Mouse (Mus musculus): ENCODE data around the gene Serpina9.

DNA sequence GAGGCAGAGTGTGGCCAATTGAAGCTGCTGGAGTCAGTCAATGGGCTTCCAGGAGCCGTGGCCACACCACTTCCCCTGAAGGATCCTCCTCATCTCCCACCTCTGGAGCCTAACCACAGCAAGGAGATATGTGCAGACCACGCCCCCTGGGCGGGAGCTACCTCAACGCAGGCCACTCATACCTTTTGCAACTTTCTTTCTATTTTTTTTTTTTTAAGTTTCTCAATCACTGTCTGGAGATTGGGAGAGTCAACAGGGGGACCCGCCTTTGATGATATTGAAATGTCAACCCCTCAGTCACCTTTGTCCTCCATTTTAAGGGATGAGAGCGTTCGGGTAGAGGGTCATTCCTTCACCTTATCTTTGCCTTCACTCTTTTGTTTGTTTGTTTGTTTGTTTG, 30.8 kb upstream of the Serpina9 start, which contains the start of gene Serpina12:
- TF ChIP-seq POLR2A (IDR thresholded peaks at IDR 0.05; ENCODE audit: low read depth, low read length) (no peak), CTCF (IDR thresholded peaks at IDR 0.05; ENCODE audit: extremely low read depth, insufficient read depth, insufficient read length, insufficient replicate concordance) (no peak)

Data from spleen, adult 2 months (tissue).